Mouse (Mus musculus) myocyte (in vitro differentiated cells): ENCODE measurements around the gene Cdk5rap3. TPM values are rescaled to one million over a fixed set of nuclear protein-coding genes. Genes with fewer than 3 reads are reported as not detected.

Source experiments
- H3K27me3 ChIP-seq: one replicate; pipeline ENCODE4 v1.6.1; 2011; ENCODE audit not compliant: control insufficient read depth, insufficient read depth, insufficient read length
- H3K36me3 ChIP-seq: one replicate; pipeline ENCODE4 v1.6.1; 2011; ENCODE audit not compliant: control insufficient read depth, insufficient read depth
- H3K4me2 ChIP-seq: one replicate; pipeline ENCODE4 v1.6.1; 2011; ENCODE audit warnings: low read depth, control low read depth
- H3K4me3 ChIP-seq: one replicate; pipeline ENCODE4 v1.5.1; 2011; ENCODE audit warnings: mild to moderate bottlenecking, control low read depth, moderate library complexity
- H3K79me2 ChIP-seq: one replicate; pipeline ENCODE4 v1.6.1; 2011; ENCODE audit not compliant: control insufficient read depth, insufficient read depth
- H3ac ChIP-seq: one replicate; pipeline ENCODE4 v1.6.1; 2011; ENCODE audit not compliant: control insufficient read depth, insufficient read length
- CEBPB ChIP-seq: IDR thresholded peaks from 2 replicates; pipeline ENCODE4 v1.6.1; 2011; ENCODE audit warnings: mild to moderate bottlenecking, moderate library complexity; ENCODE audit not compliant: poor library complexity, insufficient read depth, severe bottlenecking
- E2F4 ChIP-seq: IDR thresholded peaks from one replicate; pipeline ENCODE4 v1.6.1; 2011; ENCODE audit warnings: mild to moderate bottlenecking, control low read depth, moderate library complexity; ENCODE audit not compliant: insufficient read depth
- MAX ChIP-seq: IDR thresholded peaks from one replicate; pipeline ENCODE4 v1.6.1; 2011; ENCODE audit warnings: low read depth, mild to moderate bottlenecking, control low read depth
- MYOD1 ChIP-seq, 3 experiments: IDR thresholded peaks; one replicate each; pipeline ENCODE4 v1.6.1; 2011; ENCODE audit warnings: control low read depth in 2 of 3, low read depth in 2 of 3, mild to moderate bottlenecking in 2 of 3, moderate library complexity in 1 of 3; ENCODE audit not compliant: insufficient read length in 2 of 3, control insufficient read depth in 1 of 3
- MYOG ChIP-seq, 3 experiments: IDR thresholded peaks; one replicate each; pipeline ENCODE4 v1.6.1; 2011; ENCODE audit warnings: control low read depth in 2 of 3, low read depth in 2 of 3, mild to moderate bottlenecking in 2 of 3; ENCODE audit not compliant: insufficient read length in 2 of 3, control insufficient read depth in 1 of 3, insufficient read depth in 1 of 3
- POLR2A ChIP-seq: IDR thresholded peaks from one replicate; pipeline ENCODE4 v1.6.1; 2011; ENCODE audit warnings: low read depth, mild to moderate bottlenecking, control low read depth, moderate library complexity; ENCODE audit not compliant: insufficient read length
- POLR2AphosphoS2 ChIP-seq: IDR thresholded peaks from one replicate; pipeline ENCODE4 v1.6.1; 2011; ENCODE audit warnings: low read depth, control low read depth; ENCODE audit not compliant: insufficient read length
- REST ChIP-seq: IDR thresholded peaks from one replicate; pipeline ENCODE4 v1.6.1; 2011; ENCODE audit warnings: mild to moderate bottlenecking, control low read depth, moderate library complexity; ENCODE audit not compliant: insufficient read depth, insufficient read length
- SRF ChIP-seq: IDR thresholded peaks from one replicate; pipeline ENCODE4 v1.6.1; 2011; ENCODE audit warnings: low read depth; ENCODE audit not compliant: control insufficient read depth, insufficient read length
- TCF12 ChIP-seq: IDR thresholded peaks from one replicate; pipeline ENCODE4 v1.6.1; 2011; ENCODE audit warnings: mild to moderate bottlenecking, control low read depth; ENCODE audit not compliant: poor library complexity, insufficient read depth, severe bottlenecking
- TCF3 ChIP-seq: IDR thresholded peaks from one replicate; pipeline ENCODE4 v1.6.1; 2011; ENCODE audit warnings: low read depth, control low read depth; ENCODE audit not compliant: insufficient read length
- USF1 ChIP-seq: IDR thresholded peaks from one replicate; pipeline ENCODE4 v1.6.1; 2011; ENCODE audit warnings: low read depth, mild to moderate bottlenecking, control low read depth, moderate library complexity
- polyA plus RNA-seq: library from polyadenylated mRNA; unstranded; fragments of >200 nt; fragmentation: generic; extraction: Trizol; gene quantifications from one replicate; pipeline ENCODE4 v1.2.1, GENCODE M21; 2012; ENCODE audit warnings: missing spikeins

Gene Cdk5rap3
- polyA plus RNA-seq, 1 experiment: 65.8 TPM

GRCm38 (mm10) chr11:96928088-96928487 is 11.8 kb upstream of the Cdk5rap3 start, which contains the start of gene Prr15l:
Prr15l (plus strand) TSS chr11:96928104.
- H3K79me2 ChIP-seq: no peaks in the 10 kb centered on the region
- H3K4me2 ChIP-seq: no peak within 1 kb of the TSS
- no peak within 1 kb of the TSS for H3K4me3 ChIP-seq
- H3ac ChIP-seq: no peak within 1 kb of the TSS
- TF ChIP-seq TCF12: no peak
- no peak for TF ChIP-seq MYOD1 (IDR thresholded peaks at IDR 0.05; ENCODE audit: control insufficient read depth in 1 of 3, insufficient read length in 2 of 3, low read depth in 2 of 3)
- no peak for TF ChIP-seq MAX
- TF ChIP-seq MYOG (IDR thresholded peaks at IDR 0.05; ENCODE audit: control insufficient read depth in 1 of 3, insufficient read depth in 1 of 3, insufficient read length in 2 of 3, low read depth in 2 of 3): no peak
- TF ChIP-seq POLR2AphosphoS2: no peak
- no peak for TF ChIP-seq SRF
- TF ChIP-seq TCF3: no peak
- no peak for TF ChIP-seq REST
- TF ChIP-seq CEBPB: no peak
- TF ChIP-seq E2F4: no peak
- no peak for TF ChIP-seq USF1
- TF ChIP-seq POLR2A: no peak
- peaks cover 15% of the 10 kb centered on the region for H3K27me3 ChIP-seq
- H3K36me3 ChIP-seq: no peaks in the 10 kb centered on the region

- no peaks in the 10 kb centered on the region for H3K36me3 ChIP-seq
- no peak overlapping the region for H3K4me2 ChIP-seq
- H3K4me3 ChIP-seq: no peak overlapping the region
- peaks cover 15% of the 10 kb centered on the region for H3K27me3 ChIP-seq
- no peak for TF ChIP-seq POLR2A
- no peaks in the 10 kb centered on the region for H3K79me2 ChIP-seq
- no peak overlapping the region for H3ac ChIP-seq
Measured at GRCm38 (mm10) chr11:96926587-96926986, 10.3 kb upstream of the Cdk5rap3 start.

GRCm38 (mm10) chr11:96925469-96926148 is 9.3 kb upstream of the Cdk5rap3 start:
- H3K4me2 ChIP-seq: no peak overlapping the region
- no peak for TF ChIP-seq TCF3
- TF ChIP-seq POLR2AphosphoS2: no peak
- TF ChIP-seq MYOD1 (IDR thresholded peaks at IDR 0.05; ENCODE audit: control insufficient read depth in 1 of 3, insufficient read length in 2 of 3, low read depth in 2 of 3): no peak
- TF ChIP-seq MYOG (IDR thresholded peaks at IDR 0.05; ENCODE audit: control insufficient read depth in 1 of 3, insufficient read depth in 1 of 3, insufficient read length in 2 of 3, low read depth in 2 of 3): no peak
- no peak for TF ChIP-seq MAX
- TF ChIP-seq REST: no peak
- TF ChIP-seq TCF12: no peak
- TF ChIP-seq SRF: no peak
- no peak for TF ChIP-seq E2F4
- no peak for TF ChIP-seq POLR2A
- no peak for TF ChIP-seq USF1
- H3K36me3 ChIP-seq: no peaks in the 10 kb centered on the region

DNA sequence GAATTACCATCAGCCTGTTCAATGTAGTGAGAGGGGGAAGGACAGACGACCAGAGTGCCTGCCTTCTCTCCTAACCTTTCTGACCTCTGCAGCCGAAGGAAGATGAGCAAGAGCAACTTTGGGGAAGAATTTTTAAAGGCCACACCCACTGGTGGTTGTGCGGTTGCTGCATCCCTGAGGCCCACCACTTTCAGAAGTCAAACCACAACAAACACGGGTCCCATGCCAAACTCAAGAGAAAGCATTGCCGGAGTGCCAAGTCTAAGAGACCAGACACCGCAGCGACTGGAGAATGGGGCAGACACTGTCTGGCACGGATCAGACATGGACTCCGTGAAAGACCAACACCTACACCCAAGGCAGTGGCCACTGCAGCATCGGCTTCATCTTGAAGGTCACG is 8.6 kb upstream of the Cdk5rap3 start:
- H3K4me3 ChIP-seq: no peak overlapping the region
- no peaks in the 10 kb centered on the region for H3K36me3 ChIP-seq
- peaks cover 9% of the 10 kb centered on the region for H3K27me3 ChIP-seq
- TF ChIP-seq POLR2A (no peak), TCF12 (no peak), TCF3 (no peak), CEBPB (no peak), MYOG (IDR thresholded peaks at IDR 0.05; ENCODE audit: control insufficient read depth in 1 of 3, insufficient read depth in 1 of 3, insufficient read length in 2 of 3, low read depth in 2 of 3) (no peak), MYOD1 (IDR thresholded peaks at IDR 0.05; ENCODE audit: control insufficient read depth in 1 of 3, insufficient read length in 2 of 3, low read depth in 2 of 3) (no peak), POLR2AphosphoS2 (no peak), MAX (no peak), REST (no peak), E2F4 (no peak), SRF (no peak), USF1 (no peak)
- H3K79me2 ChIP-seq: no peaks in the 10 kb centered on the region
- peak overlapping the region; percentile 30 for H3K4me2 ChIP-seq
- H3ac ChIP-seq: no peak overlapping the region

More at GRCm38 (mm10) chr11:96925469-96926148, 9.3 kb upstream of the Cdk5rap3 start:
- Histone ChIP-seq H3ac (no peak overlapping the region), H3K79me2 (no peaks in the 10 kb centered on the region), H3K27me3 (peaks cover 12% of the 10 kb centered on the region), H3K4me3 (no peak overlapping the region)

- Histone ChIP-seq H3K36me3 (no peaks in the 10 kb centered on the region), H3K79me2 (no peaks in the 10 kb centered on the region), H3K4me2 (peak overlapping the region; percentile 52), H3K4me3 (no peak overlapping the region), H3ac (no peak overlapping the region), H3K27me3 (no peaks in the 10 kb centered on the region)
- TF ChIP-seq POLR2A (peak; percentile 13), SRF (no peak)
Measured at GRCm38 (mm10) chr11:96919003-96919402, 2.7 kb upstream of the Cdk5rap3 start.
